Mouse (Mus musculus) stomach, postnatal 0 days (tissue): Measurements from ENCODE around the gene Fxyd5.

Source experiments
- CTCF ChIP-seq: IDR thresholded peaks from 2 replicates; pipeline ENCODE4 v1.5.1; 2016; ENCODE audit warnings: antibody characterized with exemption, low read depth, mild to moderate bottlenecking, moderate library complexity
- EP300 ChIP-seq: optimal IDR thresholded peaks from 2 replicates; pipeline ENCODE3; 2016; ENCODE audit warnings: antibody characterized with exemption

DNA sequence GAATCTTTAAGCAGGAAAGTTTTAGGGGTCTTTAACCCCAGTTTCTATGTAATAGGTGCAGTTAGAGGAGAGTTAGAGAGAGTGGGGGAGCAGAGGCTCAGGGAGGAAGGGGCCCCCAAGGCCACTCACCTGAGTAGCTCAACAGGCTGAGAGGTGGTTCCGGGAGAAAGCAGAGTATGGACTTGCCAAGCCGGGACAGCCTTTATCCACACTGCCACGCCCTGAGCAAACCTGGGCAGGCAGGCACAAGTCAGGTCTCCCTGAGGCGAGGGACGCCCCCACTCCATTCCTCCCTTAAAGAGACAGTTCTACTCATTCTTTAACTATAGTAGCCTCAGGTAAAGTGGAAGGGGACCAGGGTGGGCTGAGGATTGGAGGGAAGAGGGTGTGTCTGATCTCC, 34.2 kb upstream of the Fxyd5 start, which contains the start of gene Fxyd3:
- TF ChIP-seq EP300 (no peak), CTCF (no peak)
